Mouse (Mus musculus) left cerebral cortex, adult 2 months (tissue): ENCODE data around the gene Rab4a. TPM values are rescaled to one million over a fixed set of nuclear protein-coding genes. Genes with fewer than 3 reads are reported as not detected.

ENCODE experiments used
- DNase-seq, 2 experiments: peaks; one replicate each; pipeline ENCODE4 v3.0.0; 2021 to 2022; ENCODE audit warnings: low spot score in 2 of 2, mixed read lengths in 1 of 2; ENCODE audit errors: extremely low spot score in 1 of 2
- H3K27ac ChIP-seq: fragments of 200-600 bp; 2 replicates; pipeline ENCODE4 v1.8.1; 2022
- H3K4me3 ChIP-seq: fragments of 200-600 bp; 2 replicates; pipeline ENCODE4 v1.8.1; 2022
- CTCF ChIP-seq: fragments of 200-600 bp; IDR thresholded peaks from 2 replicates; pipeline ENCODE4 v1.8.1; 2022; ENCODE audit warnings: antibody characterized with exemption, mild to moderate bottlenecking, moderate library complexity
- intact Hi-C: fragments of 180-260 bp; cut with DNase I; formaldehyde crosslinking; loops from one replicate; pipeline ENCODE4 v1.15.1; 2025
- long read RNA-seq, 2 experiments: library from polyadenylated mRNA; stranded (forward); transcript quantifications; one replicate each; pipeline ENCODE4 v2.0.0; 2021; ENCODE audit warnings: borderline mapping rate in 2 of 2
- total RNA-seq, 2 experiments: library from RNA; stranded (reverse); gene quantifications; 2 replicates each; pipeline ENCODE4 v1.2.3; 2021

Gene Rab4a
- 10 to 100 TPM; 39.8 to 48.9 TPM for total RNA-seq
- long read RNA-seq, experiment 1, transcript Rab4a-202 (8 exons, 1,419 nt): major isoform, 34 of 39 reads
- long read RNA-seq, experiment 1, partial matches to known transcripts: 0 of 39 reads
- long read RNA-seq, experiment 1, other reads (novel, unspliced or antisense): 5 of 39 reads
- long read RNA-seq, experiment 2, transcript Rab4a-202 (8 exons, 1,419 nt): major isoform, 24 of 34 reads
- long read RNA-seq, experiment 2, partial matches to known transcripts: 1 of 34 reads
- long read RNA-seq, experiment 2, other reads (novel, unspliced or antisense): 7 of 34 reads

- Histone ChIP-seq H3K4me3 (peak within 1 kb of the TSS; percentile 71), H3K27ac (peak within 1 kb of the TSS; percentile 96)
- intact Hi-C loops: no loop called here
- TF ChIP-seq CTCF: no peak
- peak; percentile 84 to 85 for DNase-seq
Measured at GRCm38 (mm10) chr8:123805718-123806373, at the start of gene Rab4a. TSS of gene Rab4a (plus strand) at chr8:123805985.

DNA sequence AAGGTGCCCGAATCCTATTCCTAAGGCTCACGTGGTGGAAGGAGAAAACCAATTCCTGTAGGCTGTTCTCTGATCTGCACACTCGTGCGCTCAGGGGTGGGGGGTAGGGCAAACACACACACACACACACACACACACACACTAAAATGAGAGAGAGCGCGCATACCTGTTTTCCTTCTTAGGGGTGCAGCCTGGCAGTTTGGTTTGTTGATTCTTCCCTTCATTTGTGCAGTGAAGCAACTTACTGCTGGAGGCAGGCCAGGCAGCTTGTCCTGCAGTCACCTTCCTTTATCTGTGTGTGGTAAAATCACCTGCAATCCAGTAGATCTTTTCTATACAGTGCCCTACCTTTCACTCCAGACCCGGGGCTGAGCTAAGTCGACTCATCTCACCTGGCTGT lies 48.9 kb upstream of the Rab4a start:
- H3K27ac ChIP-seq: no peak overlapping the region
- TF ChIP-seq CTCF: no peak
- no peak overlapping the region for H3K4me3 ChIP-seq
- DNase-seq: no peak
- intact Hi-C loops: no loop called here

DNA sequence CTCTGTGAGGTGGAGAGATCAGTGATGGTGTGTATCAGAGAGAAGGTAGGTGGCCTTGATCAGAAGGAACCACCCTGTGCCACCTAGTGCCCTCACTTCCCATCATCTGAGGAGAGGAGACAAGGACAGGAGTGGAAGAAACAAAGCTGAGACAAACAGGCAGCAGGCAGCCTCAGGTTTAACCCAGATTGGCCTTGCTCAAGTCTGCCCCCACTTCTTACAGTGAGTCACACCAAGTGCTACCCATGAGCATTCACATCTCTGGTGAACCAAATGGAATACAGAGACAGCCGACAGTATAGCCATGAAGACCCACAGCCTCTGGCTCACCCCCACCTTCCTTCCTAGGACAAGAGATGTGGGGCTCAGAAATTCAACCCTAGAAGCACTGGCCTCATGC lies 46.9 kb upstream of the Rab4a start:
- intact Hi-C loops: no loop called here
- no peak overlapping the region for H3K27ac ChIP-seq
- no peak overlapping the region for H3K4me3 ChIP-seq
- DNase-seq: no peak
- TF ChIP-seq CTCF: no peak

DNA sequence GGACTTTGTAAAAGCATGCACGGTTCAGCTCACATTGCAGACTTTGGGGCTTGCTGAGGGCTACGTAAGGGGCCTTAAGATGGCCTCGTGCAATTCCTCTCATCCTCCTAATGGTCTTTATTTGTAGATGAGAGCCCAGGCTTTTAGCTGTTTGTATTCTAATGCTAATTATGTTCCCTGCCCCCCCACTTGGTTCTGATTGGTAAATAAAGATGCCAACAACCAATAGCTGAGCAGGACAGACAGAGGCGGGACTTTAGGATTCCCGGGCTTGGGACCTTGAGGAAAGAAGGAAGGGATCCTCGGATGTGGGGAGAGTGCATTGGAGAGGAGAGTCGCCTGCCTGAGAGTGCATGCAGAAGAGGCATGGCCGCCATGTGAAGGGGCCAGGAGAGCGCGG lies 45.9 kb upstream of the Rab4a start:
- no peak overlapping the region for H3K4me3 ChIP-seq
- intact Hi-C loops: no loop called here
- no peak for DNase-seq
- no peak for TF ChIP-seq CTCF
- H3K27ac ChIP-seq: no peak overlapping the region

DNA sequence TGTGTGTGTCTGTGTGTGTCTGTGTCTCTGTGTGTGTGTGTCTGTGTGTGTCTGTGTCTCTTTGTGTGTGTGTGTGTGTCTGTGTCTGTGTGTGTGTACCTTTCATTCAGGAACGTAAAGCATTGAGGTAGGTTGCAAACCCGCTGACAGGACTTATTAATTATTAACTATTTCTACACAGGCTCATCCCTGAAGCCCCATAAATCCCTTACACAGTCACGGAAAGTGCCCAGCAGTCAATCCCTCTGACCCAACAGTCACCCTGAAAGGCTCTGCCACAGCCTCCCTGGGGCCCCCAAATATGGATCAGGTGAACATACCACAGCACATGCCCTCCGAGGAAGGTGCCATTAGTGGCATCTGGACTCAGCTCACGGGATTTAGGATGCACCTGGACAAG lies 45.2 kb upstream of the Rab4a start:
- intact Hi-C loops: no loop called here

GRCm38 (mm10) chr8:123761266-123761882 lies 44.4 kb upstream of the Rab4a start:
- no peak for DNase-seq
- intact Hi-C loops: no loop called here
- no peak for TF ChIP-seq CTCF
- Histone ChIP-seq H3K27ac (no peak overlapping the region), H3K4me3 (no peak overlapping the region)

More for the DNA sequence above, 45.2 kb upstream of the Rab4a start:
- no peak for TF ChIP-seq CTCF
- no peak overlapping the region for H3K27ac ChIP-seq
- no peak for DNase-seq
- no peak overlapping the region for H3K4me3 ChIP-seq

DNA sequence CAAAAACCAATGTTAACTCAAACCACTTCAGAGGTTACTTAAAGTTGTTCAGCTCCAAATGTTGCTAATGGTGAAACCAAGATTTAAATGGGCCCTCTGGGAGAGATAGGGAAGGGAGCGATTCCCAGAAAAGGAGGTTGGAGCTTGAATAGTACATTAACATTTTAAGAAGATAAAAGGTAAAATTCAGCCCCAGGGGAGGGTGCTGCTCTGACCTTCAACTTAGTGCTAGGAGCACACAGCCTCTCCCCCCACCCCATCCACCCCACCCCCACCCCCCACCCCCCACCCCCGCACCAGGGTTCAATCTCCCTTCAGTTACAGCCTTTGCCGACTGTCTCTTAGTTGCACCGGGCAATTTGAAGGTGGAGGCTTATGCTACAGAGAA lies 43.9 kb upstream of the Rab4a start:
- intact Hi-C loops: no loop called here
- Histone ChIP-seq H3K4me3 (no peak overlapping the region), H3K27ac (0 out of 2 replicates have a peak overlapping the region, but pooled peaks have one; percentile 28)
- DNase-seq: no peak
- TF ChIP-seq CTCF: no peak

DNA sequence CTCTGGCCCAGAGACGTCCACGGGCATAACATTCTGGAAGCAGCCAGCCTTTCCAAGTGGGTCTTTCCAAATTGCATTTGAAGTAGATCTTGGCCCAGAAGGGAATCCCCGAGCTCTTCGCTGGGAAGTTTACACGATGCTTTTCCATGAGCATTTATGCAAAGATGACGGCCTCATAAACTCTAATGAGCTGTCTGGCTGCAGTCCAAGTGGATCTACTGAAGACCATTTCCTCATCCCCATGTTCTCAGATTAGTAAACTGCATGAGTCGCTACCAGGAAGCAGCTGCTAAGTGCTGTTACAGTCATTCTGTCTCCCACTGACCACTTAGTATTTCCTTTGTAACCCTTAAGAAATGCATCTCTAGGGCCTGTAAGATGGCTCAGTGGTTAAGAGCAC lies 42.4 kb upstream of the Rab4a start:
- DNase-seq: no peak
- no peak overlapping the region for H3K4me3 ChIP-seq
- no peak for TF ChIP-seq CTCF
- H3K27ac ChIP-seq: no peak overlapping the region
- intact Hi-C loops: no loop called here

- intact Hi-C loops: no loop called here
- TF ChIP-seq CTCF: peak; percentile 49
- peak in 1 of 2 experiments; percentile 31 for DNase-seq
- Histone ChIP-seq H3K27ac (no peak overlapping the region), H3K4me3 (no peak overlapping the region)
Measured at GRCm38 (mm10) chr8:123764671-123765070, 41.1 kb upstream of the Rab4a start.

DNA sequence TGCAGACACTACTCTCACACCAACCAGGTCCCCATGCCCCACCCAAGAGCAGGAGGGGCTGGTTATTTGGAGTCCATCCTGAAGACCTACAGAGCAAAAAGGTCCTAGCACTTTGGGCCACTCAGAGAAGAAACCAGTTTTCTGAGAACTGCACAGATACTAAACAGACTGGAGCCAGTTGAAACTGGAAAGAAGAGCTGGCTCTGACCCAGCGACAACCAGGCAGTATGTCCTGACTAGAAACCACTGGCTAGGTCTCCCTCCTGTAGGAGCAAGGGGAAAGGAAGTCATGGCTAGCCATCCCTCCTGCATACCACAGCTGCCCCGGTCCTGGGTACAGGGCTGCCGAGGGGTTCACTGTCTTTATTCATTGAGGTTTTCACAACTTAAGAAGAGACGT lies 39.3 kb upstream of the Rab4a start:
- Histone ChIP-seq H3K4me3 (no peak overlapping the region), H3K27ac (no peak overlapping the region)
- intact Hi-C loops: no loop called here
- DNase-seq: no peak
- TF ChIP-seq CTCF: no peak

GRCm38 (mm10) chr8:123767874-123768273 lies 37.9 kb upstream of the Rab4a start:
- peak overlapping the region; percentile 61 for H3K27ac ChIP-seq
- no peak overlapping the region for H3K4me3 ChIP-seq
- TF ChIP-seq CTCF: no peak
- no peak for DNase-seq
- intact Hi-C loops: loop anchor here (2.0 kb wide), 2 partner anchors 39 to 115 kb away; partner anchors contain the start of gene Rhou

- TF ChIP-seq CTCF: peak; percentile 78
- H3K27ac ChIP-seq: peak overlapping the region; percentile 61
- intact Hi-C loops: loop anchor here (2.0 kb wide), 2 partner anchors 40 to 116 kb away; partner anchors contain the start of gene Rhou
- no peak overlapping the region for H3K4me3 ChIP-seq
- peak; percentile 55 to 65 for DNase-seq
Measured at GRCm38 (mm10) chr8:123768492-123769356, 37.1 kb upstream of the Rab4a start.
